Mouse (Mus musculus) erythroid progenitor cell, adult 5-6 weeks (primary cell): ENCODE measurements around the gene Gabbr2. TPM values are rescaled to one million over a fixed set of nuclear protein-coding genes. Genes with fewer than 3 reads are reported as not detected.

Source experiments
- ATAC-seq: replicated peaks from 2 replicates; pipeline ENCODE4 v1.8.0; 2016; ENCODE audit warnings: moderate number of reproducible peaks, mild to moderate bottlenecking, moderate TSS enrichment, inconsistent platforms; ENCODE audit not compliant: poor library complexity, low FRiP score, severe bottlenecking
- total RNA-seq, 2 experiments: library from RNA; stranded (forward) in 1 of 2; stranded (reverse) in 1 of 2; fragments of 150-400 nt in 1 of 2; fragments of 186-747, 209-891 nt in 1 of 2; gene quantifications; 2 replicates each; pipeline versions ENCODE4 v1.2.3 to v1.2.4; 2015 to 2017; ENCODE audit warnings: low replicate concordance in 2 of 2

Gabbr2 gene
- total RNA-seq, 2 experiments from 2014 or later: 0.38 TPM; not detected in 1

GRCm38 (mm10) chr4:46872750-46873149 is 118.9 kb downstream of the Gabbr2 start:
- no peak for ATAC-seq

DNA sequence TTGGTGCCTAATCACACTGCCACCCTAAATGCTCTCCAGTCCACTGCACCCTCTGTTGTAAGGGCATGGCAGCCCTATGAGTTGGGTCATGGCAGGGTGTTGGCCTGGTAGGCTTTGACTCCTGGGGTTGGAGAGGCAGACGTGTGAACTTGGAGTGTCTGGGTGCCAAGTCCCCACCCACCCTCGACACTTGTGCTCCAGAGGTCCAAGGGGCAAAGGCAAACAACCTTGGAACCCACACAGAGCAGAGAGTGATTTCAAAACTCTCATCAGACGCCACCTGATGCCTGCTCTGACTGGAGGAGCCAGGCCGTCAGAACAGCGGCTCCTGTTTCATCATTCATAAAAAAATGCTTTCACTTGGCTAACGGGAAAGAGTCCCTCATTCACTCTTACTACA is 121.5 kb downstream of the Gabbr2 start:
- ATAC-seq: no peak

DNA sequence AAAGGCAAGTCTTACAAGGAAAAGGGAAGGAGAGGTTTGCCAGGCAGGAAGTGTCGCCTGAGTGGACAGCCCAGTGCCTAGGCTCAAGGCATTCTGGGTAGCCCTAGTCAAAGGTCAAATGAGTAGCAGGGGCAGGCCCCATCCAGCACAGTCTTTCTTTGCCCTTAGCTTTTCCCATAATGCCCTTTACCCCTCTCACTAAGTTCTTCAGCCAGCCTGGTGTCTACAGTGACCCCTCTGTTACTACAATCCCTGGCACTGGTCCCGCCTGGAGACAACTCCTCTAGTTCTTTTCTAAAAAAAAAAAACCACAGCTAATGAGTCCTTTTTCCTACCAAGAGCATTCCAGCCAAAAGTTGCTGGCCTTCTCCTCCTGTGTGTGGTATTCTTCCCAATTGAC is 122.3 kb downstream of the Gabbr2 start:
- ATAC-seq: no peak

- no peak for ATAC-seq
These were observed 122.8 kb downstream of the Gabbr2 start for GRCm38 (mm10) chr4:46868921-46869320.

DNA sequence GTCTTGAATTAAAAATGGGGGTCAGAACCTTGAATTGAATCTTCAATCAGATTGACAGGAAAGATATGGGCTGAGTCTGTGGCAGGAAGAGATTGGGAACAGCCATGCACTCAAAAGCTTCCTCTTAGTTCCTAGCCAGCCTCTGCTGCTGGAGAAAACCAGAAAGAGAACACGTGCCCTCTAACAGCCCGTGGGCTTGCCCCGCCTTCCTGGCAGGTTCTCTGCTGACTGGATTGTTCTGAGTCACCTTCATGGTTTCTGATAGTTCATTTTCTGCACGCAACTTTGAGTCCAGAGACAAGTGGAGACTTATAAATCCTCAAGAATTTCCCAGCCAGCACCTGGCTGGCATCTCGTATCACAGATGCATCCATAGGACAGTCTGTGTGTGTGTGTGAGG is 123.5 kb downstream of the Gabbr2 start:
- no peak for ATAC-seq

- no peak for ATAC-seq
These were observed 123.9 kb downstream of the Gabbr2 start for GRCm38 (mm10) chr4:46867779-46868178.

DNA sequence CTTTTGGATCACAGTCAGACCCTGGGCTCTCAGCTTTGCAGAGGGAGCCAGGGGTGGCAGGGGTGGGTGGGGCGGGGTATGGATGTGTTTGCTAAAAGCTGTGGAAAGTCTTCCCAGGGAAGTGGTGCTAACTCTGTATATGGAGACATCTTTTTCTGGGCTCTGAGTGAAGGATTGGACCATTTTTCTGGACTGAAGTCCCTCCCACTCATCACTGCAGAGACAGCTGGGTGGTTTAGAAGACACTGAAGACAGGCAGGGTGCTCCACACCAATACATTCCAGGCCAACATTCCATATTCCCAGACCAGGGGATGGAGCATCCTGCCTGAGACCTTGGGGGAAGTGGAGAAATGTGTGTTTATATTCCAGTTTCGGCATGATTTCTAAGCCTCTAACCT is 125.6 kb downstream of the Gabbr2 start:
- ATAC-seq: no peak

DNA sequence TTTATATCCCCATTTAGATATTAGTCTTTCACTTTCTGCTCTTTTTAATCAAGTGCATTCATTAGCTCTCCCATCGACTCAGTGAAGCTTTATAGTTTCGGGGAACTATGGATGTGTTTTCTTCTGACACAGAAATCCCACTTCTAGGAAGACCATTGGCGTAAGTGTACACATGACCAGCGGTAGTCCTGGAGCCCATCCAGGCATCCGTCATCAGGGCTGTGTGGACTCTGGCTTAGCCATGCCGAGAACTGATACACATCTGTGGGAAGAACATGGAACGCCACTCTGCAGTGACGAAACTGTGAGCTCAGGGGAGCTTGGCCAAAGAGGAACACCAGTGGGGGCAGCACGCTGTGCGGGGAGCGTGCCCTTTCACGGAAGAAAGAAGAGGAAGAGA is 128.0 kb downstream of the Gabbr2 start:
- no peak for ATAC-seq

DNA sequence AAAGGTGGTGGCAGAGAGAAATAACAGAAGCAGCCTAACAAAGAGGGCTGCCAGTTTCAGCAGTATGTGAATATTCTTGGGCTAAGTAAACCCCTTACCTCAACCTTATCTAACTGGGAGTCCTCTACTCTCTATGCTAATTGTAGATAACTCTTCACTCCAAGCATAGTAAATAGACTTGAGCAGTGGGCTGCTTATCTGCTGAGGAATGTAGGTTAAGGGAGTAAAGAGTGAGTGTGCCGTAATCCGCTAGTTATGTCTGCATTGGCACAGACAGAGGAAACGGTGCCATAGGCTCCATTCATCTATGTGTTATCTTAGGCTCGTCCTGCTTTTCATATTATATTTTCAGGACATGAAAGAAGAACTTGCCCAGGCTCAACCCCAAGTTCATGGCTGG is 129.0 kb downstream of the Gabbr2 start:
- ATAC-seq: no peak

DNA sequence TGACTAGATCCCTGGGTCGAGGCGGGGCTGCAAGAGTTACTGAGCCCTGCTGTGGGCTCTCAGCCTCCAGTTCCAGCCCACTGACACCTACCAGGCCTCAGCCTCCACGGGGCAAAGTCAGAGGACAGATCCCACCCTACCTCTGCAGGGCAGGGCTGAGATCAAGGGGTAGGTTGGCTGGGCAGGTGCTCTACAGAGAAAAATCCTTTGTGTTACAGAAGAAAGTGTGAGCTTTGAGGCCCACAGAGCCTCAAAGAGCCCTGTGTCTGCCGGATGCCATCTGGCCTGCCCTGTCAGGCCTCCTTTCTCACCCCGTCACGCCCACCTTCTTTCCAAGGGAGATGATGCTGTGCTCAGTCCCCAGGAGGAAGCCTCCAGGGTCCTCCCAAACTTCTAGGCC is 131.1 kb downstream of the Gabbr2 start:
- no peak for ATAC-seq

GRCm38 (mm10) chr4:46858899-46859298 is 132.8 kb downstream of the Gabbr2 start:
- ATAC-seq: no peak

GRCm38 (mm10) chr4:46856145-46856544 is 135.5 kb downstream of the Gabbr2 start:
- no peak for ATAC-seq

GRCm38 (mm10) chr4:46854686-46855385 is 136.8 kb downstream of the Gabbr2 start:
- ATAC-seq: peak; percentile 47

DNA sequence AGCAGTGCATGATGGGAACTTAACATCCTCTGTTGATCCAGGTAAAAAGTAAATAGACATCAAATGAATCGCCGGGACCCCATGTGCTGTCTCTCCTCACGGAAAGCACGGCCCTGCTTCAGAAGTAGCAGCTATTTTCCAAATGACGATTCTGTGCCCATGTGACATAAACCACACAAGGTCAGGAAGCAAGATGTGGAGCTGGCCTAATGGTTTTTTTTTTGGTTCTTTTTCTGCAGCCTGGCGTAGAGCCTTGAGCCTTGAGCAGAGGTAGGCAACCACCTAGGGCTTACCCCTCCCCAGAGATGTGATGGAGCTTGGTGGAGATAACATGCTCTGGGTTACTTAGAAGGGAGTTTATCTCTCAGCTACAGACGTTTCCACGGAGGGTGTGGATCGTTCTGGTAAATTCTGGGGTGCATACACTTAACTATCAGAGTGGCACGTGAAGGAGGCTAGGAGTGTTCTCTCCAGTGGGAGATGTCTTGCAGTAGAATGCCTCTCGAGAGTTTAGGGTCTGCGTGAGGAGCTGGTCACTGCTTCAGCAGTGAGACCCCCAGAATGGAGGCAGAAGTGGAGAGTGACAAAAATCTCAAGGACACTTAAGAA is 137.7 kb downstream of the Gabbr2 start:
- peak; percentile 88 for ATAC-seq

GRCm38 (mm10) chr4:46847745-46848144 is 143.9 kb downstream of the Gabbr2 start:
- no peak for ATAC-seq

- no peak for ATAC-seq
These were observed 145.3 kb downstream of the Gabbr2 start for GRCm38 (mm10) chr4:46846396-46846795.

DNA sequence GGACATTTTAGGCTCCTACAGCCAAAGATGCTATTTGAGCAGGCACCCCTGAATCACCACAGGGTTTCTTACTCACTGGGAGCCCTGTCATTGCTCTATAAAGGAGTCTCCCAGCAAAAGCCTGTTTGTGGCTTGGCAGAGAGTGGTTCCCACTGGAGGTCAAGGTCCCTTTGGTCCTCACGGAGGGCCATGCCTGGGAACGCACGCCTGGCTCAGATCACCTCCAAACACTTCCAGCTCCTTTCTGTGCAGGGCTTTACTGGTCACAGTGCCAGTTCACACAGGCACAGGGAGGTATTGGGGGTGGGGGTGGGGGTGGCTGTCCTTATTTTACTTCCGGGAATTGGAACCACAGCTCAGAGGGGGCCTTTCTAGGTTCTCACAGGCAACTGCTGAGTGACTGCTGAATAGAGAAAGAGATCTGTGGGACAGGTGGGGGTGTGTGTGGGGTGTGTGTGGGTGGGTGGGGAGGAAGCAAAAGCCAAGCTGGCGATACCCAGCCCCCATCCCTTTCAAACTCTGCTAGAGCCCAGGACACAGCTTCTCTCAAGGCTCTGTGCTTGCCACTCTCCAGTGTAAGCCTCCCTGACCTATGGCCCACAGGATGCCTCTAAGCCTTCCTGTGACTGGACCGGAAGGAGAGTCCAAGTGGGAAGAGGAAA is 146.6 kb downstream of the Gabbr2 start:
- ATAC-seq: no peak

- ATAC-seq: no peak
These were observed 147.1 kb downstream of the Gabbr2 start for GRCm38 (mm10) chr4:46844567-46844966.

DNA sequence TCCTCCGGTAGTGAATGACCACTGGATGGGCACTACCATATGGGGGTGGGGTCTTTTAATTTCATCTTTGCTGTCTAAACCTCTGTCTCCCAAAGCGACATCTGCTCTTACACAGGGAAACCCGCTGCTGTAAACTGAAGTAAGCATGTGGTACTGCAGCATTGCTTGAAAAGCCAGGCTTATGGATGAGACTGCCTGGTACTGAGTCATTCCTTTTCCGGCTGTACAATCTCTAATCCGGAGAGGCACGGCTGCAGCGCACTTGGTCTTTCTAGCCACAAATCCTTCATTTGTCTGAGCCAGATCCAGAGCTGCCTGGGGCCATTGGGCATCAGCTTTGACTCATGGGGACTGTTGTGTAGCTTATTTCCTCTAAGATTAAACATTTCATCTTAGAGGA is 149.1 kb downstream of the Gabbr2 start:
- ATAC-seq: no peak

GRCm38 (mm10) chr4:46840146-46840545 is 151.5 kb downstream of the Gabbr2 start:
- ATAC-seq: no peak

DNA sequence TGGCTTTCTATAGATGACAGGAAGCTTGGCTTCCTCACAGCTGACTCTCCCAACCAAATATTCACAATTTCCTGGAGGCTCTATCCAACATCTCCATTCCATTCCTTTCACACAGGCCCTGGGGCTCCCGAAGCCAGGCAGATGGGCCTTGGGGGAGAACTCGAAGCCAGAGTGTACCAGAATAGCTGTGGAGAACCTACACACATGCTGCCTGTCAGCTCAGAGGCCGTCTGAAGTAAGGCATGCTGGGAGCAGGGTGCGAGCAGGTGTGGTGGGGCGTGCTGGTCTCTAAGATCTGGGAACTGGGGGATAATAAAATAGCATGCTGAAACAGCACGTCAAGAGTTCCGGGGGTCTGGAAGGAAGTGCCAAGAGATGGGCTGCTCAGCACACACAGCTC is 154.3 kb downstream of the Gabbr2 start:
- ATAC-seq: no peak
